Mouse (Mus musculus): ENCODE results near the gene Mef2c.

The Mef2c gene

DNA sequence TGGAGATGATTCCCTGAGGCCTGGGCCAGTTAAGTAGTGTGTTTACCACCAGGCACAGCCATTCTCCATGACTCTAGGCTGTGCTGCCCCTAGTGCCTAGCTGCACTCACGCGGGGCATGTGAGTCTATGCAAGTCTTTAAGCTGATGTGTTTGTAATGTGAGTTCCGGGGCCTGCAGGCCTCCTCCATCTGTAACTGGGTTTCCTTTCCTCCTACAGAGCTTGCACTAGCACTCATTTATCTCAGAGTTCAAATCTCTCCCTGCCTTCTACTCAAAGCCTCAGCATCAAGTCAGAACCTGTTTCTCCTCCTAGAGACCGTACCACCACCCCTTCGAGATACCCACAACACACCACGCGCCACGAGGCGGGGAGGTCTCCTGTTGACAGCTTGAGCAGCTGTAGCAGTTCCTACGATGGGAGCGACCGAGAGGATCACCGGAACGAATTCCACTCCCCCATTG, 158.3 kb downstream of the Mef2c start:
- in situ Hi-C loops (cut with MboI, MseI) = no loop called here

DNA sequence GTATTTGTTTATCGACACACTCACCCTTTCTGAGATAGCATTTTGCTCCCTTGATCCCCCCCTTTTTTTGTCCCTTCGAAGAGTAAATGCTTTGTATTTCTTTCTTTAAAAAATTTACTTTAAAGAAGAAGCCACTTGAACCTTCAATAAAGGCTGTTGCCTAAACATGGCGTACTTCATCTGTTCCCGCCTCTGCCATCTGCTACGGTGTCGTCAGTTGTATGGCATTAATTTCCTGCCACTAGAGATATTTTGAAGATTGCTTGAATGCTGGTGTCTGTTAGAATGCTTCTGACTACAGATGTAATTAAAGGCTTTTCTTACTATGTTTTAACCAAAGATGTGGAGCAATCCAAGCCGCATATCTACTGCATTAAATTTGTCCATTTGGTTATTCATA, 162.3 kb downstream of the Mef2c start:
- in situ Hi-C loops (cut with MboI, MseI) = no loop called here

DNA sequence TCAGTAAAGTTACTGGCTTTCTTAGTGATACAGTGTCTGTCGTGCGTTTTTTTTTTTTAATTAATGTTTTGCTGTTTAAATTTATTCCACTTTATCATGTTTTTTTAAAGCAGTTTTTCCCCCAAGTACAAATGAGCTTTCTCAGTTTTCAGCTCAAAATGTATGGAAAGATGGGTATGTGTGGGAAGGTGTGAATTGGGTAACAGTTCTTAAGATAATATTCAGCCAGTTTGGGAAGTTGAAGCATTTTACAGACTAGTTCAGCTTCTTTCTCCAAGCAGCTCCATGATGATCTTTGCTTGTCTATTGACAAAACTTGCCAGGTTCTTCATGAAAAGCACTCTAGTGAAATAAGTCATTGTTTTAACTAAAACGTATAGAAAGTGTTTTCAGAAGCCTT, 163.2 kb downstream of the Mef2c start:
- in situ Hi-C loops (cut with MboI, MseI) = no loop called here

- in situ Hi-C loops (cut with MboI, MseI) = loop anchor here (25.0 kb wide), 1 partner anchor 1455 kb away; no protein-coding TSS in a partner anchor
Measured at GRCm38 (mm10) chr13:83707611-83708010, 203.8 kb downstream of the Mef2c start.

DNA sequence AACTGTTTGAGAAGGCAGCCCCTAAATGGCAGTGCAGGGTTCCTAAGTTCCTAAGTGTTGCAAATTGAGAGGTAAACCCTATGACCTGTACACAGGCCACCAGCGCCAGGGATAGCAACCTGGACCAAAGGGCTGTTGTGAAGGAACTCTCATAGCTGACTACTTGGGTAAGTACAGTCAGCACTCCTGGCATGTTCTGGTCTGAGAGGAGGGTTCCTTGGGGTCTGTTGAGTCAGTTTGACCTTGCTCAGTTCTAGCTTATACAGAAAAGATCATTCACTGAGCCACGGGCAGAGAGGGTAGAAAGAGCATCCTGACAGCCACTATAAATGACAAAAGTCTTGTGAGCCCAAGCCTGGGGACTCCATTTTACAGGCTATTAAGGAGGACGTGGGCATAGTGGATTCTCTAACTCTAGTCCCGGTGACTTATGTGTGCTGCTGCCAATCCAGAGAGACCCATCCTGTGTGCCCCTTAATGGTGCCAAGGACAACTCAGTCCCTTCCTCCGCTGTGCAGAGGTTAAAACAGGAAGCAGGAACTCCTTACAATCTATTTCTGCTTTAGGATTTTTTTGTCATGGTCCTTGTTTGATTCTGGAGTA, 209.0 kb downstream of the Mef2c start:
- in situ Hi-C loops (cut with MboI, MseI) = loop anchor here (5.0 to 25.0 kb wide), 3 partner anchors 644 to 1449 kb away; no protein-coding TSS in a partner anchor

DNA sequence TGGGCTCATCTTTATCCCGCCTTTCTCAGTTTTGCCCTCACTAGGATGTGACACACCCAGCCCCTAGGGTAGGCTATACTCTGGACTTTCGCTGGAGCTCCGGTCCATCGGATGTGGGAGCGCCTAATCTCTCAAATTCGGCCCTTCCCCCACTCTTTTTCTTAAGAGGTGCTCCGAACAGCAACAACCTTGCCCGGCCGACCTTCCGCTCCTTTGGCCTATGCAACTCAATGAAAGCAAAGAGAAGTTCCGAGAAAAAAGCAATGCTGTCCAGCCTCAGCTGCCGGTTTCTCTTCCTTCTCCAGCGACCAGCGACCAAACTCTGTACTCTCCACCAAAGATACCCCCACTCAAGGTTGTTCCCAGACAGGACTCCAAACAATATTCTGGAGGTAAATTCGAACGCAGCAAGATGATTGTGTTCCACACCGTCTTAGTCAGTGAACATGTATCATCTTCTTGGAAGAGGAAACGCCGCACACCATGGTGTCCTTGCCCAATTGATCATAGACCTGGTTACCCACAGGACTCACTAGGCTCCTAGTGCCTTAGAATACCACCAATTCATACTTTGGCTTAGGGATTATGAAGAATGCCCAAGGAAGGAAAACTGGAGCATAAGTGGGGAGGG, 209.9 kb downstream of the Mef2c start:
- in situ Hi-C loops (cut with MboI, MseI) = loop anchor here (5.0 to 25.0 kb wide), 3 partner anchors 644 to 1449 kb away; no protein-coding TSS in a partner anchor

DNA sequence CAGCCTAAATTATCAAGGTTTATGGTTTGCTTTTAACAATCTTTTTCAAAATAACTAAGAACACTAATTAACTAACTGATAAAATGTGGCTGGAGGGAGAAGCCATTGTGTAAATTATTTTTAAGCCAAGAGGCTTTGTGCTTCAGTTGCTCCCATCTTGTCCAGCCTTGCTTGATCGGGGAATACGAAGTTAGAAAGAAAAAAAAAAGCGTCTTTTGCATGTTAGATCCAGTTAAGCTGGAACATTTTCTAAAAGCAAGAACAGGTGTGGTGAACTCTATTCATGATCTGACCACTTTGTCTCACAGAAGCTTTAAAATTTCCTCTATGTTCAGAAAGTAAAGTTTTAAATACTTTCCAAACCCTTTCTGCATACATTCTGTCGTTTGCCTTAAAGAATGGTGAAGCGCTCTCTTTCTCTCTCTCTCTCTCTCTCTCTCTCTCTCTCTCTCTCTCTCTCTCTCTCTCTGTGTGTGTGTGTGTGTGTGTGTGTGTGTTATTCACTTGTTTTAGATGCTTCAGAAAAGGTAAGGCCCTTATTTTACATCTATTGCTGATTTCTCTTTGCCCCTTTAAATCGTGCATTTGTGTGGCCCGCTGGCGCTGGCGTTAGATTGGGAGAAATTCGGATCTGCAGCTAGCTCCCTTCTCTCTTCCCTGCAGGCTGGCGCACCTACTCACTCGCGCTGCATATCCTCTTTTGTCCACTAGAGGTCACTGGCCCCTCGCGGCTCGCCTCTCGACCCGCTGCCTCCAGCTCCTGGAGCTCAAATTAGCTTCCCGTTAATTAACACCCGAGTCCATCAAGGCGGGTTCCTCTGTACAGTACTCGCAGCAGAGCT, 210.9 kb downstream of the Mef2c start:
- in situ Hi-C loops (cut with MboI, MseI) = loop anchor here (5.0 to 25.0 kb wide), 3 partner anchors 643 to 1448 kb away; no protein-coding TSS in a partner anchor

- in situ Hi-C loops (cut with MboI, MseI) = loop anchor here (25.0 kb wide), 1 partner anchor 1447 kb away; no protein-coding TSS in a partner anchor
Measured at GRCm38 (mm10) chr13:83715308-83715785, 211.5 kb downstream of the Mef2c start.

DNA sequence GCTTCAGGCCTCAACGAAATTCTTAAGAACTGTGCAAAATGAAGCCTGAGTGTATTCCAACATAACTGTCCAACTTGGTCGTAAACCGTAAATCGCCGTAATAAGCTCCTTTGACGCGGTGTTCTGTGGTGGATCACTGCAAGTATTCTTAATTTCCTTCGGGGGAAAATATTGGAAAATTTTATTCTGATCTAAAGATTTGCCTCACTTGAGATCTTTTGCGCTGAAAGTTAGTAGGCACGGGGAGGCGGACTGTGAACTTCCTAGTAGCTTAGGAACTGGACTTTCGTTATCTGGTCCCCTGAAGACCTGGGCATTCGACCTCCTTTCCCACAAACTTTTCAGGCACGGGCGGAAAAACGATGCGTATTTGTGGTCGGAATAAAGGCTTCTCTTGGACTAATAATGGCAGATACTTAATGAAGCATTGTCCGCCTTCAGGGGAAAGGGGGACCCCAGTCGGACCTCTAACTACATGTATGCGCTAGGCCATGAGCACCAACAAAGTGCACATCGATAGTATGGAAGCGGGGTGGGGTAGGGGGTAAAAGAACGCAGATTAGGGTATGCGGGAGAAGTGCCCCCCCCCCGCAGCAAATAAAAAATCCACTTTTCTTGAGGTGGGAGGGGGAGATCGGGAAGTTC, 212.3 kb downstream of the Mef2c start:
- in situ Hi-C loops (cut with MboI, MseI) = loop anchor here (25.0 kb wide), 1 partner anchor 1446 kb away; no protein-coding TSS in a partner anchor

All from regulatory T cell (primary cell).